Mouse (Mus musculus) mature B cell (primary cell): Measurements from ENCODE around the gene Fam241a.

Experiments
- in situ Hi-C: fragments of 300-500 bp; cut with MboI; formaldehyde crosslinking; loops from 2 replicates; pipeline ENCODE4 v1.14.3; 2019

The Fam241a gene

DNA sequence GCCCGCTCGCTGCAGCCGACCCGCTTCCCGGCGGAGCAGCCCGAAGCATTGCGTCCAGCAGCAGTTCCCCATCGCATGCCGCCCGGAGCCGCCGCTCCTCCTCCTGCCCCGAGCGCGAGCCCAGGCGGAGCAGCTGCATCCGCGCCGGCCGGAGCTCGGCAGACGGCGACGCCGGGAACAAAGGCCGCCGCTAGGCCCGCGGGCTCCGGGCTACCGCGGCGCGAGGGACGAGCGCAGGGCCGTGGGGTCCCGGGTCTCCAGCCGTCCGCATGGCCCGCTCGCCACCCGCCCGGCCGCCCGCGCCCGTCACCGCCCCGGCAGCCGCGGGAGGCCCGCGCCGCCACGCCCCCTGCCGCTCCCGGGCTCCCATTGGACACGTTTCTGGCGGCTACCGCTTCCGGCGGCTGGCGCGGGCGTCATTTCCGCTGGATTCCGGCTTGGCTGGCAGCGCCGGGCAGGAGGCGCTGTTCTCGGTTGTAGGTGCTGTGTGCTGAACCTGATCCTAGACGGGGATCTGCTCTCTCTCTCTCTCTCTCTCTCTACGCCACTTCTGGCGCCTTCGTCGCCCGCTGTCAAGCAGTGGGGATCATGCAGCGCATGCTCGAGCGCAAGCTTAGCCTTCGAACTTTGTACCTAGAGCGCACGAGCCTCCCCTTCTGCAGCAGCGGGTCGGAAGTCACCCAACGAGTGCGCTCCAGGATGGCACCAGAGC lies 58.8 kb downstream of the Fam241a start, which contains the start of gene Ap1ar:
Gene Ap1ar (minus strand): TSS at position 370 of the 712 bp plus-strand sequence.
- in situ Hi-C loops = no loop called here

GRCm38 (mm10) chr3:127836798-127837153 lies 59.3 kb downstream of the Fam241a start:
- in situ Hi-C loops = no loop called here

- in situ Hi-C loops = no loop called here
Observed at GRCm38 (mm10) chr3:127835594-127835993, 60.5 kb downstream of the Fam241a start.

- in situ Hi-C loops = no loop called here
Observed at GRCm38 (mm10) chr3:127834040-127834439, 62.1 kb downstream of the Fam241a start.

GRCm38 (mm10) chr3:127831079-127831478 lies 65.0 kb downstream of the Fam241a start:
- in situ Hi-C loops = no loop called here

DNA sequence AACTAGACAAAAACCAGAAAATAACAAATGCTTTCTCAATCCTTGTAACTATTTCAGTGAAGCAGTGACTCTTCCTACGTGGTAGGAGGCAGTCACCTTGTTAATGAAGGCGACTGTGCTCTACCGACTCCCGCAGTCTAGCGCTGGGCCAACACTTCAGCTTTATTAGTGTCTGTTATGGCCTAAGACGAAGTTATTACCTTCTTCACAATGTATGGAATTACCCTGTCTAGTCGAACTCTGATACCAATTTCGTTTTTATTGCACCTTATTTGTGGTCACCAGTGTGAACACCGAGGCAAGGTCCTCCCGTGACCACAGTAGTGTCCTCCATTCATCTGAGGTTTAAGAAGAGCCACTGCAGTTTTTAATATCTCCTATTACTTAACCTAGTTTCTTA lies 65.9 kb downstream of the Fam241a start:
- in situ Hi-C loops = no loop called here

DNA sequence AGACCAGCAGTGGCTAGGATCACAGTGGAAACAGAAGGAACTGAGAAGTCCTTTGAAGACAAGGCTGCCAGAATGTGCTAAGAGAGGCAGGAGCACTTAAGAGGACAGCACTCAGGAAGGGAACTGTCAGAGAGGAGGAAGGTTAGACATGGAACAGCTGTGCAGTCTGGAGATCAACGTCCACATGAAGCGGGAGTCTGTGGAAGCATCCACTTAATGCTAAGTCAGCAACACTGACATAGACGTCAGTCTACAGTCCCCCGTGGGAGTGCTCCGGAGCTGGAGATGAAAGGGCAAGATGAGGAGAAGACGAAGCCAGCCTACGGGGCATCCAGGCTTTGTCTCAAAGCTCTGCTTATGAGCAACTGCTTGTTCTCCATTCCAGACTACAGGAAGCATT lies 69.0 kb downstream of the Fam241a start:
- in situ Hi-C loops = no loop called here

- in situ Hi-C loops = no loop called here
Observed at GRCm38 (mm10) chr3:127826503-127826902, 69.6 kb downstream of the Fam241a start.

GRCm38 (mm10) chr3:127823886-127824863 lies 71.9 kb downstream of the Fam241a start:
- in situ Hi-C loops = no loop called here

GRCm38 (mm10) chr3:127821209-127821608 lies 74.9 kb downstream of the Fam241a start:
- in situ Hi-C loops = no loop called here

GRCm38 (mm10) chr3:127820400-127820799 lies 75.7 kb downstream of the Fam241a start:
- in situ Hi-C loops = no loop called here
